Mouse (Mus musculus): ENCODE measurements at regions not wholly inside any gene's neighbourhood (a gene's known extent, or its start where the extent isn't known, plus 50 kb on each side); places are given as distances from the start of the nearest gene placed in this dataset.

- no peak overlapping the region for H3K4me3 ChIP-seq (replicated peaks; ENCODE audit: low read length)
- no peaks in the 10 kb centered on the region for H3K36me3 ChIP-seq (ENCODE audit: insufficient read depth, low read length)
- H3K27me3 ChIP-seq (ENCODE audit: insufficient read depth, low read length): no peaks in the 10 kb centered on the region
Measured at GRCm38 (mm10) chr6:140152418-140153176, 111.3 kb upstream of the Plcz1 start.

DNA sequence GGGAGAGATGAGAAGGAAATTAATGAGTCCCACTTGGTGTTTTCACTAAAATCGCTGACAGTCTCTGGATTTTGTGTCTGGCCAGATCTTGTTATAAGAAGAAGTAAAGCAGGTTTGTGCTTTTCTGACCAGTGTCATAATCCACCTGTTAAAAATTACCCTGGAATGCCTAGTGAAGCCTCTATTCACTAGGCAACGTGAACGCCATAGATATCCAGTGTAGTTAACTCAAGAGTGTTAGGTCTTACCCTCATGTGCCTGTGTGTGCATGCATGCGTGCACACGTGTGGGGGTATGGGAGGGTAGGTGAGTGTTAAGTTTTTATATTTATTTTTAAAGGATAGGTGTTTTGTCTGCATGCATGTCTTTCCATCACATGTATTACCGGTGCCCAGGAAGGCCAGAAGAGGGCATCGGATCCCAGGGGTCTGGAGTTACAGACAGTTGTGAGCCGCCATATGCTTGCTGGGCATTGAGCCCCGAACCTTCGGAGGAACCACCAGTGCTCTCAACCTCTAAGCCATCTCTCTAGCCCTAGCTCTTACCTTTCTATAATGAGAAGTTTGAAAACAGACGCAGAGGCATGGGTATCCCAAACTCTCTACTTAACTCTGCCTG lies 107.5 kb upstream of the Plcz1 start:
- TF ChIP-seq CTCF (conservative IDR thresholded peaks at IDR 0.05; ENCODE audit: low read length) (no peak), POU5F1 (IDR thresholded peaks at IDR 0.05; ENCODE audit: borderline replicate concordance, low read length) (no peak), NANOG (IDR thresholded peaks at IDR 0.05; ENCODE audit: borderline replicate concordance, low read length) (no peak)
- Histone ChIP-seq H3K36me3 (ENCODE audit: insufficient read depth, low read length) (no peaks in the 10 kb centered on the region), H3K4me1 (replicated peaks; ENCODE audit: low read depth, low read length) (no peaks in the 10 kb centered on the region), H3K9me3 (ENCODE audit: low read length) (peaks cover 11% of the 10 kb centered on the region), H3K27me3 (ENCODE audit: insufficient read depth, low read length) (no peaks in the 10 kb centered on the region), H3K4me3 (replicated peaks; ENCODE audit: low read length) (no peak overlapping the region)

More at GRCm38 (mm10) chr6:140152418-140153176, 111.3 kb upstream of the Plcz1 start:
- TF ChIP-seq POU5F1 (IDR thresholded peaks at IDR 0.05; ENCODE audit: borderline replicate concordance, low read length) (no peak), CTCF (conservative IDR thresholded peaks at IDR 0.05; ENCODE audit: low read length) (no peak), NANOG (IDR thresholded peaks at IDR 0.05; ENCODE audit: borderline replicate concordance, low read length) (no peak)
- peaks cover 11% of the 10 kb centered on the region for H3K9me3 ChIP-seq (ENCODE audit: low read length)
- H3K4me1 ChIP-seq (replicated peaks; ENCODE audit: low read depth, low read length): no peaks in the 10 kb centered on the region

GRCm38 (mm10) chr6:140148138-140148537 lies 106.9 kb upstream of the Plcz1 start:
- TF ChIP-seq CTCF (conservative IDR thresholded peaks at IDR 0.05; ENCODE audit: low read length) (no peak), NANOG (IDR thresholded peaks at IDR 0.05; ENCODE audit: borderline replicate concordance, low read length) (no peak), POU5F1 (IDR thresholded peaks at IDR 0.05; ENCODE audit: borderline replicate concordance, low read length) (no peak)
- Histone ChIP-seq H3K4me3 (replicated peaks; ENCODE audit: low read length) (no peak overlapping the region), H3K27me3 (ENCODE audit: insufficient read depth, low read length) (no peaks in the 10 kb centered on the region), H3K36me3 (ENCODE audit: insufficient read depth, low read length) (no peaks in the 10 kb centered on the region), H3K4me1 (replicated peaks; ENCODE audit: low read depth, low read length) (no peaks in the 10 kb centered on the region), H3K9me3 (ENCODE audit: low read length) (peaks cover 11% of the 10 kb centered on the region)

GRCm38 (mm10) chr6:140147711-140148110 lies 106.5 kb upstream of the Plcz1 start:
- H3K4me3 ChIP-seq (replicated peaks; ENCODE audit: low read length): no peak overlapping the region

DNA sequence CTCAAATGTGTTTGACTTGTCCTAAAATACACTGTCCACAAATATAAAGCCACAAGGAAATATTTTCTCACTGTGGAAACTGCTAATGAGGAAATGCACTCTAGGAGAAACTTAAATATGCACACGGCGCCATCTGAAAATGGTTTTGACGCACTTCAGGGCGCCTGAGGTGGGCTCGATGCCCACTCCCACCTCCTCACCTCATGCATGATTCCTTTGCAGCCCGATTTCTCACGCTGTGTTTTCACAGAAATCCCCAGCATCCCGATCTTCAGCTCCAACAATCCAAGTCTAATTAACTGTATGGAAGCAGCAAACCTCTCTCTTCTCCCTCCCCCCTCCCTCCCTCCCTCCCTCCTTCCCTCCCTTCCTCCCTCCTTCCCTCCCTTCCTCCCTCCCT lies 92.5 kb upstream of the Plcz1 start:
- Histone ChIP-seq H3K4me1 (replicated peaks; ENCODE audit: low read depth, low read length) (no peaks in the 10 kb centered on the region), H3K4me3 (replicated peaks; ENCODE audit: low read length) (no peak overlapping the region), H3K36me3 (ENCODE audit: insufficient read depth, low read length) (no peaks in the 10 kb centered on the region), H3K27me3 (ENCODE audit: insufficient read depth, low read length) (no peaks in the 10 kb centered on the region), H3K9me3 (ENCODE audit: low read length) (no peaks in the 10 kb centered on the region)
- TF ChIP-seq CTCF (conservative IDR thresholded peaks at IDR 0.05; ENCODE audit: low read length) (no peak), NANOG (IDR thresholded peaks at IDR 0.05; ENCODE audit: borderline replicate concordance, low read length) (no peak), POU5F1 (IDR thresholded peaks at IDR 0.05; ENCODE audit: borderline replicate concordance, low read length) (no peak)

More at GRCm38 (mm10) chr6:140147711-140148110, 106.5 kb upstream of the Plcz1 start:
- TF ChIP-seq CTCF (conservative IDR thresholded peaks at IDR 0.05; ENCODE audit: low read length) (no peak), NANOG (IDR thresholded peaks at IDR 0.05; ENCODE audit: borderline replicate concordance, low read length) (no peak)
- Histone ChIP-seq H3K27me3 (ENCODE audit: insufficient read depth, low read length) (no peaks in the 10 kb centered on the region), H3K36me3 (ENCODE audit: insufficient read depth, low read length) (no peaks in the 10 kb centered on the region), H3K4me1 (replicated peaks; ENCODE audit: low read depth, low read length) (no peaks in the 10 kb centered on the region), H3K9me3 (ENCODE audit: low read length) (peaks cover 11% of the 10 kb centered on the region)

DNA sequence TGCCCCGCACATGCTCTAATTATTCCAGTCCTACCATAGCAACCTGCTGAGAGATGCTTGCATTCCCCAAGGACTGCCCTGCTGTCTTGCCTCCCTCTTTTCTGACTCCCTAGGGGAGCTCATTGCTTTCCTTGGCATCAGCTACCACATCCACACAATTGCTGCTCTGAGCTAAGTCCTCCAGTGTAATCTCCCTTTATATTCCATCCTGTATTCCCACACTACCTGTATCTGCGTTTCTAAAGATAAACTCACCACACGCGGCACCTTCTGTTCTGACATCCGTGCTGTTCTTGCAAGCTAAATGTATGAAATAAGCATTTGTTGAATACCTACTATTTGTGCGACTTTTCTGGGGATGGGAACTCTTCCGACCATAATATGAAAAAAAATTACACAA lies 85.4 kb upstream of the Plcz1 start:
- H3K9me3 ChIP-seq (ENCODE audit: low read length): peaks cover 2% of the 10 kb centered on the region; the same call in 1 of the 2 replicates
- no peak for TF ChIP-seq NANOG (IDR thresholded peaks at IDR 0.05; ENCODE audit: borderline replicate concordance, low read length)
- TF ChIP-seq POU5F1 (IDR thresholded peaks at IDR 0.05; ENCODE audit: borderline replicate concordance, low read length): no peak
- no peak for TF ChIP-seq CTCF (conservative IDR thresholded peaks at IDR 0.05; ENCODE audit: low read length)
- H3K4me3 ChIP-seq (replicated peaks; ENCODE audit: low read length): no peak overlapping the region
- no peaks in the 10 kb centered on the region for H3K4me1 ChIP-seq (replicated peaks; ENCODE audit: low read depth, low read length)
- H3K36me3 ChIP-seq (ENCODE audit: insufficient read depth, low read length): no peaks in the 10 kb centered on the region
- H3K27me3 ChIP-seq (ENCODE audit: insufficient read depth, low read length): no peaks in the 10 kb centered on the region

- no peaks in the 10 kb centered on the region for H3K27me3 ChIP-seq (ENCODE audit: insufficient read depth, low read length)
- TF ChIP-seq POU5F1 (IDR thresholded peaks at IDR 0.05; ENCODE audit: borderline replicate concordance, low read length): no peak
- TF ChIP-seq NANOG (IDR thresholded peaks at IDR 0.05; ENCODE audit: borderline replicate concordance, low read length): no peak
- TF ChIP-seq CTCF (conservative IDR thresholded peaks at IDR 0.05; ENCODE audit: low read length): no peak
- no peaks in the 10 kb centered on the region for H3K4me1 ChIP-seq (replicated peaks; ENCODE audit: low read depth, low read length)
- peaks cover 13% of the 10 kb centered on the region for H3K9me3 ChIP-seq (ENCODE audit: low read length)
- H3K4me3 ChIP-seq (replicated peaks; ENCODE audit: low read length): no peak overlapping the region
- no peaks in the 10 kb centered on the region for H3K36me3 ChIP-seq (ENCODE audit: insufficient read depth, low read length)
Measured at GRCm38 (mm10) chr6:140114024-140114423, 72.8 kb upstream of the Plcz1 start.

GRCm38 (mm10) chr6:140112054-140112453 lies 70.8 kb upstream of the Plcz1 start:
- Histone ChIP-seq H3K4me3 (replicated peaks; ENCODE audit: low read length) (no peak overlapping the region), H3K4me1 (replicated peaks; ENCODE audit: low read depth, low read length) (no peaks in the 10 kb centered on the region), H3K36me3 (ENCODE audit: insufficient read depth, low read length) (no peaks in the 10 kb centered on the region), H3K9me3 (ENCODE audit: low read length) (peaks cover 13% of the 10 kb centered on the region), H3K27me3 (ENCODE audit: insufficient read depth, low read length) (no peaks in the 10 kb centered on the region)
- TF ChIP-seq CTCF (conservative IDR thresholded peaks at IDR 0.05; ENCODE audit: low read length): no peak
- no peak for TF ChIP-seq POU5F1 (IDR thresholded peaks at IDR 0.05; ENCODE audit: borderline replicate concordance, low read length)
- no peak for TF ChIP-seq NANOG (IDR thresholded peaks at IDR 0.05; ENCODE audit: borderline replicate concordance, low read length)
